Mouse (Mus musculus) myocyte (in vitro differentiated cells): Measurements from ENCODE around the gene Ankrd6. TPM values are rescaled to one million over a fixed set of nuclear protein-coding genes. Genes with fewer than 3 reads are reported as not detected.
A peak's percentile ranks its signal among the peaks of the same experiment; 100 is the strongest.

ENCODE experiments used
- H3K27me3 ChIP-seq: one replicate; pipeline ENCODE4 v1.6.1; 2011; ENCODE audit not compliant: control insufficient read depth, insufficient read depth, insufficient read length
- H3K36me3 ChIP-seq: one replicate; pipeline ENCODE4 v1.6.1; 2011; ENCODE audit not compliant: control insufficient read depth, insufficient read depth
- H3K4me2 ChIP-seq: one replicate; pipeline ENCODE4 v1.6.1; 2011; ENCODE audit warnings: low read depth, control low read depth
- H3K4me3 ChIP-seq: one replicate; pipeline ENCODE4 v1.5.1; 2011; ENCODE audit warnings: mild to moderate bottlenecking, control low read depth, moderate library complexity
- H3K79me2 ChIP-seq: one replicate; pipeline ENCODE4 v1.6.1; 2011; ENCODE audit not compliant: control insufficient read depth, insufficient read depth
- H3ac ChIP-seq: one replicate; pipeline ENCODE4 v1.6.1; 2011; ENCODE audit not compliant: control insufficient read depth, insufficient read length
- CEBPB ChIP-seq: IDR thresholded peaks from 2 replicates; pipeline ENCODE4 v1.6.1; 2011; ENCODE audit warnings: mild to moderate bottlenecking, moderate library complexity; ENCODE audit not compliant: poor library complexity, insufficient read depth, severe bottlenecking
- E2F4 ChIP-seq: IDR thresholded peaks from one replicate; pipeline ENCODE4 v1.6.1; 2011; ENCODE audit warnings: mild to moderate bottlenecking, control low read depth, moderate library complexity; ENCODE audit not compliant: insufficient read depth
- MAX ChIP-seq: IDR thresholded peaks from one replicate; pipeline ENCODE4 v1.6.1; 2011; ENCODE audit warnings: low read depth, mild to moderate bottlenecking, control low read depth
- MYOD1 ChIP-seq, 3 experiments: IDR thresholded peaks; one replicate each; pipeline ENCODE4 v1.6.1; 2011; ENCODE audit warnings: control low read depth in 2 of 3, low read depth in 2 of 3, mild to moderate bottlenecking in 2 of 3, moderate library complexity in 1 of 3; ENCODE audit not compliant: insufficient read length in 2 of 3, control insufficient read depth in 1 of 3
- MYOG ChIP-seq, 3 experiments: IDR thresholded peaks; one replicate each; pipeline ENCODE4 v1.6.1; 2011; ENCODE audit warnings: control low read depth in 2 of 3, low read depth in 2 of 3, mild to moderate bottlenecking in 2 of 3; ENCODE audit not compliant: insufficient read length in 2 of 3, control insufficient read depth in 1 of 3, insufficient read depth in 1 of 3
- POLR2A ChIP-seq: IDR thresholded peaks from one replicate; pipeline ENCODE4 v1.6.1; 2011; ENCODE audit warnings: low read depth, mild to moderate bottlenecking, control low read depth, moderate library complexity; ENCODE audit not compliant: insufficient read length
- POLR2AphosphoS2 ChIP-seq: IDR thresholded peaks from one replicate; pipeline ENCODE4 v1.6.1; 2011; ENCODE audit warnings: low read depth, control low read depth; ENCODE audit not compliant: insufficient read length
- REST ChIP-seq: IDR thresholded peaks from one replicate; pipeline ENCODE4 v1.6.1; 2011; ENCODE audit warnings: mild to moderate bottlenecking, control low read depth, moderate library complexity; ENCODE audit not compliant: insufficient read depth, insufficient read length
- SRF ChIP-seq: IDR thresholded peaks from one replicate; pipeline ENCODE4 v1.6.1; 2011; ENCODE audit warnings: low read depth; ENCODE audit not compliant: control insufficient read depth, insufficient read length
- TCF12 ChIP-seq: IDR thresholded peaks from one replicate; pipeline ENCODE4 v1.6.1; 2011; ENCODE audit warnings: mild to moderate bottlenecking, control low read depth; ENCODE audit not compliant: poor library complexity, insufficient read depth, severe bottlenecking
- TCF3 ChIP-seq: IDR thresholded peaks from one replicate; pipeline ENCODE4 v1.6.1; 2011; ENCODE audit warnings: low read depth, control low read depth; ENCODE audit not compliant: insufficient read length
- USF1 ChIP-seq: IDR thresholded peaks from one replicate; pipeline ENCODE4 v1.6.1; 2011; ENCODE audit warnings: low read depth, mild to moderate bottlenecking, control low read depth, moderate library complexity
- polyA plus RNA-seq: library from polyadenylated mRNA; unstranded; fragments of >200 nt; fragmentation: generic; extraction: Trizol; gene quantifications from one replicate; pipeline ENCODE4 v1.2.1, GENCODE M21; 2012; ENCODE audit warnings: missing spikeins

Gene Ankrd6
- polyA plus RNA-seq, 1 experiment, result 0.31 TPM

GRCm38 (mm10) chr4:32947631-32948030, 3.0 kb downstream of the Ankrd6 start:
- H3K4me2 ChIP-seq, result no peak overlapping the region
- H3K79me2 ChIP-seq, result no peaks in the 10 kb centered on the region
- no peak for TF ChIP-seq POLR2AphosphoS2
- no peak for TF ChIP-seq MYOD1 (IDR thresholded peaks at IDR 0.05; ENCODE audit: control insufficient read depth in 1 of 3, insufficient read length in 2 of 3, low read depth in 2 of 3)
- TF ChIP-seq E2F4, result no peak
- no peak for TF ChIP-seq REST
- TF ChIP-seq MAX, result no peak
- no peak for TF ChIP-seq TCF12
- no peak for TF ChIP-seq CEBPB
- no peak for TF ChIP-seq TCF3
- TF ChIP-seq MYOG (IDR thresholded peaks at IDR 0.05; ENCODE audit: control insufficient read depth in 1 of 3, insufficient read depth in 1 of 3, insufficient read length in 2 of 3, low read depth in 2 of 3), result no peak
- TF ChIP-seq USF1, result no peak
- no peak for TF ChIP-seq SRF
- no peak for TF ChIP-seq POLR2A
- no peak overlapping the region for H3ac ChIP-seq
- H3K36me3 ChIP-seq, result no peaks in the 10 kb centered on the region
- H3K27me3 ChIP-seq, result no peaks in the 10 kb centered on the region
- H3K4me3 ChIP-seq, result no peak overlapping the region

GRCm38 (mm10) chr4:32940984-32941383, 9.7 kb downstream of the Ankrd6 start:
- TF ChIP-seq MAX, result no peak
- no peak for TF ChIP-seq REST
- no peak for TF ChIP-seq E2F4
- TF ChIP-seq TCF3, result no peak
- TF ChIP-seq USF1, result no peak
- TF ChIP-seq CEBPB, result no peak
- TF ChIP-seq MYOD1 (IDR thresholded peaks at IDR 0.05; ENCODE audit: control insufficient read depth in 1 of 3, insufficient read length in 2 of 3, low read depth in 2 of 3), result no peak
- Histone ChIP-seq H3K4me3 (no peak overlapping the region), H3K36me3 (no peaks in the 10 kb centered on the region), H3K79me2 (no peaks in the 10 kb centered on the region), H3K4me2 (no peak overlapping the region), H3K27me3 (no peaks in the 10 kb centered on the region), H3ac (no peak overlapping the region)

- Histone ChIP-seq H3K4me2 (no peak overlapping the region), H3ac (no peak overlapping the region), H3K27me3 (no peaks in the 10 kb centered on the region), H3K4me3 (no peak overlapping the region), H3K79me2 (no peaks in the 10 kb centered on the region), H3K36me3 (no peaks in the 10 kb centered on the region)
- TF ChIP-seq SRF (no peak), USF1 (no peak), MYOG (IDR thresholded peaks at IDR 0.05; ENCODE audit: control insufficient read depth in 1 of 3, insufficient read depth in 1 of 3, insufficient read length in 2 of 3, low read depth in 2 of 3) (no peak), POLR2AphosphoS2 (no peak), CEBPB (no peak), POLR2A (no peak), TCF3 (no peak), TCF12 (no peak), MAX (no peak), MYOD1 (IDR thresholded peaks at IDR 0.05; ENCODE audit: control insufficient read depth in 1 of 3, insufficient read length in 2 of 3, low read depth in 2 of 3) (no peak), E2F4 (no peak), REST (no peak)
Observed at GRCm38 (mm10) chr4:32939964-32940363, 10.7 kb downstream of the Ankrd6 start.

- no peak overlapping the region for H3ac ChIP-seq
- H3K4me3 ChIP-seq, result no peak overlapping the region
- no peaks in the 10 kb centered on the region for H3K36me3 ChIP-seq
- no peaks in the 10 kb centered on the region for H3K27me3 ChIP-seq
- TF ChIP-seq CEBPB (no peak), SRF (no peak), MYOG (IDR thresholded peaks at IDR 0.05; ENCODE audit: control insufficient read depth in 1 of 3, insufficient read depth in 1 of 3, insufficient read length in 2 of 3, low read depth in 2 of 3) (no peak), TCF3 (no peak), POLR2A (no peak), TCF12 (no peak), USF1 (no peak), E2F4 (no peak), POLR2AphosphoS2 (no peak), MYOD1 (IDR thresholded peaks at IDR 0.05; ENCODE audit: control insufficient read depth in 1 of 3, insufficient read length in 2 of 3, low read depth in 2 of 3) (no peak), REST (no peak), MAX (no peak)
- no peaks in the 10 kb centered on the region for H3K79me2 ChIP-seq
- peak overlapping the region; percentile 18 for H3K4me2 ChIP-seq
Observed at GRCm38 (mm10) chr4:32939521-32939920, 11.1 kb downstream of the Ankrd6 start.

- H3K4me2 ChIP-seq, result peak overlapping the region; percentile 15
- H3K36me3 ChIP-seq, result no peaks in the 10 kb centered on the region
- H3K4me3 ChIP-seq, result no peak overlapping the region
Observed at GRCm38 (mm10) chr4:32936762-32937341, 13.8 kb downstream of the Ankrd6 start.

More at GRCm38 (mm10) chr4:32936762-32937341, 13.8 kb downstream of the Ankrd6 start:
- Histone ChIP-seq H3ac (no peak overlapping the region), H3K79me2 (no peaks in the 10 kb centered on the region), H3K27me3 (no peaks in the 10 kb centered on the region)
- TF ChIP-seq E2F4 (no peak), USF1 (peak; percentile 12)
